Mouse (Mus musculus): Measurements from ENCODE around the gene Ugt2b36.
"Not testable (repeated sequence)": the region's sequence is repeated elsewhere in the genome, so short reads cannot be mapped to it uniquely, and the experiment has no call there.

DNA sequence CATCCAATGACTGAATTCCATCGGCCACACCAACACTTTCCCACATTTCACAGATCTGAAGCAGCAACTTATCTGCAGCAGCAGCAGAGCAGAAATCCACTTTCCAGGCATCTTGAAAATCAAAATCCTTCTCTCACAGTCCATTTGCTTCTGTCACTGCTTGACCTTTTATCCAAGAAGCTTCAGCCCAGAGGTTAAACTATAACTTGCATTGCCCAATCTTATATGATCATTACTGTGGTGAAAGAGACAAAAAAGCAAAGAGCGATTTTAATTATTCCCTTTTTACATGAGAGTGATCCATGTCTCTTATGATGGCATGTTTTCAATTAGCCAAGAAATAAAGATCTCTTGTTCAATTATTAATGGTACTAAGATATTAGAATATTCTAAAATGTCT, 47.8 kb upstream of the Ugt2b36 start, which contains the start of gene Ugt2b5:
- TF ChIP-seq GATA1, TAL1 (IDR thresholded peaks at IDR 0.05; ENCODE audit: low read length): not testable (repeated sequence)
